Mouse (Mus musculus): ENCODE data around the gene Ngp.

- TF ChIP-seq USF1 (IDR thresholded peaks at IDR 0.05; ENCODE audit: low read depth) (no peak), MYOD1 (IDR thresholded peaks at IDR 0.05; ENCODE audit: control insufficient read depth, insufficient read length, low read depth) (no peak), CTCF (IDR thresholded peaks at IDR 0.05; ENCODE audit: control insufficient read depth, insufficient read depth, insufficient read length) (no peak), MAX (IDR thresholded peaks at IDR 0.05) (no peak), CEBPB (IDR thresholded peaks at IDR 0.05; ENCODE audit: low read depth) (no peak), MYOG (IDR thresholded peaks at IDR 0.05; ENCODE audit: control insufficient read depth, extremely low read depth, insufficient read length) (no peak)
These were observed 33.0 kb downstream of the Ngp start for GRCm38 (mm10) chr9:110452523-110452922.
